Mouse (Mus musculus) midbrain, postnatal 0 days (tissue): ENCODE measurements around the gene Scn1b. TPM values are rescaled to one million over a fixed set of nuclear protein-coding genes. Genes with fewer than 3 reads are reported as not detected.

Experiments used
- ATAC-seq: fragments of 200-750 bp; cut with Nextera tagmentation; 2 replicates; pipeline ENCODE4 v1.8.0; 2017; ENCODE audit warnings: moderate number of reproducible peaks, mild to moderate bottlenecking, moderate TSS enrichment, moderate library complexity; ENCODE audit not compliant: low FRiP score
- DNase-seq: peaks from one replicate; pipeline ENCODE4 v3.0.0-alpha.2; 2015; ENCODE audit warnings: low spot score
- H3K27ac ChIP-seq: fragments of 300-500 bp; sonication (generic); 2 replicates; pipeline ENCODE4 v1.5.1; 2014; ENCODE audit warnings: low read depth, mild to moderate bottlenecking, low read length, mixed read lengths
- H3K27me3 ChIP-seq: fragments of 300-500 bp; sonication (generic); 2 replicates; pipeline ENCODE4 v1.6.1; 2014; ENCODE audit warnings: low read length, control low read depth, mixed read lengths; ENCODE audit not compliant: insufficient read depth
- H3K36me3 ChIP-seq: fragments of 300-500 bp; sonication (generic); 2 replicates; pipeline ENCODE4 v1.6.1; 2014; ENCODE audit warnings: low read length, control low read depth, mixed read lengths; ENCODE audit not compliant: insufficient read depth
- H3K4me1 ChIP-seq: fragments of 300-500 bp; sonication (generic); 2 replicates; pipeline ENCODE4 v1.6.1; 2014; ENCODE audit warnings: mild to moderate bottlenecking, control low read depth, antibody characterized with exemption, low read length, mixed read lengths; ENCODE audit not compliant: insufficient read depth
- H3K4me2 ChIP-seq: fragments of 300-500 bp; sonication (generic); 2 replicates; pipeline ENCODE4 v1.6.1; 2014; ENCODE audit warnings: low read depth, mild to moderate bottlenecking, low read length, mixed read lengths; ENCODE audit not compliant: poor library complexity, severe bottlenecking
- H3K4me3 ChIP-seq: fragments of 300-500 bp; sonication (generic); 2 replicates; pipeline ENCODE4 v1.5.1; 2014; ENCODE audit warnings: low read depth, mild to moderate bottlenecking, low read length, moderate library complexity
- H3K9ac ChIP-seq: fragments of 300-500 bp; sonication (generic); replicated peaks from 2 replicates; pipeline ENCODE4 v1.6.1; 2014; ENCODE audit warnings: mild to moderate bottlenecking, low read length, moderate library complexity, mixed read lengths; ENCODE audit not compliant: poor library complexity, severe bottlenecking
- H3K9me3 ChIP-seq: fragments of 300-500 bp; sonication (generic); 2 replicates; pipeline ENCODE4 v1.6.1; 2016; ENCODE audit warnings: low read length, control low read depth
- CTCF ChIP-seq: IDR thresholded peaks from 2 replicates; pipeline ENCODE4 v1.5.1; 2016; ENCODE audit warnings: antibody characterized with exemption, mild to moderate bottlenecking
- WGBS: fragments of 180-500 bp; shearing (Covaris S2); extraction: QIAGEN DNeasy Blood & Tissue Kit; methylation state at CpG from one replicate; pipeline ENCODE4 v1.1.7; 2014; 5-methylcytosine and 5-hydroxymethylcytosine counted together
- polyA plus RNA-seq: library from polyadenylated mRNA; unstranded; fragments of >200 nt; fragmentation: Nextera tagmentation; extraction: Ambion mirVana; gene quantifications from 2 replicates; pipeline ENCODE4 v1.2.1, GENCODE M21; 2015
- total RNA-seq: library from RNA; depleted of rRNA; stranded (reverse); fragments of >200 nt; gene quantifications from 2 replicates; pipeline ENCODE4 v1.2.3, GENCODE M21; 2014; rRNA removed

Scn1b gene
- total and polyA plus RNA-seq, 2 experiments from 2014 or later: 32.3 to 57.5 TPM

DNA sequence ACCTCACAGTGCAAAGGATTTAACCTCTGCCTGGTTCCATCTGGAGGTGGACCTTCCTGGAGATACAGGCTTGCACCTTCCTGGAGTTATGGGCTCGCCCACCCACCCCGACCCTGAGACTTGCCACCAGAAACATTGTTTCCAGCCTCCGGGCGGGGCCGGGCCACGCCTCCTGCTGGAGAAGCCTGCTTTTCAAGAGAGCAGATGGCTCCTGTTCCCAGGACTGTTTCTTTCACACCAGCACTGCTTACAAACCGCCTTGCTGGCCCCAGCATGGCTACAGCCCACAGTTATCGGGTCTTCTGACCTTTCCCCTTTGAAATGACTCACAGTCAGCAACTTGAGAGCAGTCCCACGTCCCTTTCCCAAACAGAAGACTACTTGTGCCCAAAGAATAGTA, 54.5 kb downstream of the Scn1b start:
- Histone ChIP-seq H3K9ac (no peak overlapping the region), H3K4me1 (no peaks in the 10 kb centered on the region), H3K27ac (no peak overlapping the region), H3K4me2 (no peak overlapping the region), H3K9me3 (no peaks in the 10 kb centered on the region), H3K27me3 (no peaks in the 10 kb centered on the region), H3K36me3 (no peaks in the 10 kb centered on the region), H3K4me3 (no peak overlapping the region)
- no peak for DNase-seq
- no peak for TF ChIP-seq CTCF
- no peak for ATAC-seq
- 58% methylated on average over 9 of the region's 9 CpGs for WGBS

GRCm38 (mm10) chr7:31070324-31070723, 56.5 kb downstream of the Scn1b start:
- H3K4me3 ChIP-seq: no peak overlapping the region
- H3K27ac ChIP-seq: no peak overlapping the region
- H3K36me3 ChIP-seq: no peaks in the 10 kb centered on the region
- no peaks in the 10 kb centered on the region for H3K27me3 ChIP-seq
- H3K9me3 ChIP-seq: no peaks in the 10 kb centered on the region
- no peak overlapping the region; the same call in 1 of the 2 replicates for H3K9ac ChIP-seq
- ATAC-seq: no peak
- no peak for DNase-seq
- TF ChIP-seq CTCF: no peak
- WGBS: 82% methylated on average over 6 of the region's 6 CpGs
- no peaks in the 10 kb centered on the region for H3K4me1 ChIP-seq
- no peak overlapping the region for H3K4me2 ChIP-seq

DNA sequence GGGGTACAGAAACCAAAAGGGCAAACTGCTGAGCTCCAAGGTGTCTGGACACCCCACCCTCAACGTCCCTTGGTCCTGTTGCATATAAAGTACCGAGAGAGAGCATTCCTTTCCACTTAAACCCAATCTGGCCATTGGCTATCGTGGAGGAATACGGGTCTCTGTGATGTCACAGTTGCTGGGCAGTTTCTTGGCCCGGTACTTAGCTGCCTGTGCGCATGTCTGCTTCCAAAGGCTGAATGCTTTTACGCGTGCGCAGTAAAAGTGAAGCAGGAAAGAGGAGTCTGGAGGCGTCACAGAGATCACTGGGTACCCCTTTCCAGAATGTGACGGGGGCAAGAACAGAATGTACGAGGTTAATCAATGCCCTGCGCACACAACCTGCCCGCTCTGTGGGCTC, 57.3 kb downstream of the Scn1b start:
- Histone ChIP-seq H3K4me2 (no peak overlapping the region), H3K4me1 (no peaks in the 10 kb centered on the region), H3K9ac (no peak overlapping the region), H3K27ac (no peak overlapping the region), H3K9me3 (no peaks in the 10 kb centered on the region), H3K4me3 (no peak overlapping the region), H3K36me3 (no peaks in the 10 kb centered on the region), H3K27me3 (no peaks in the 10 kb centered on the region)
- WGBS: 90% methylated on average over 14 of the region's 14 CpGs
- no peak for DNase-seq
- no peak for TF ChIP-seq CTCF
- no peak for ATAC-seq

- 36% methylated on average over 5 of the region's 5 CpGs for WGBS
- H3K4me2 ChIP-seq: no peak overlapping the region
- no peaks in the 10 kb centered on the region for H3K4me1 ChIP-seq
- no peak for ATAC-seq
- H3K9me3 ChIP-seq: no peaks in the 10 kb centered on the region
- no peak overlapping the region for H3K27ac ChIP-seq
- no peak for TF ChIP-seq CTCF
- H3K27me3 ChIP-seq: no peaks in the 10 kb centered on the region
- DNase-seq: peak; percentile 55
- H3K9ac ChIP-seq: no peak overlapping the region
- H3K36me3 ChIP-seq: no peaks in the 10 kb centered on the region
- no peak overlapping the region for H3K4me3 ChIP-seq
Observed at GRCm38 (mm10) chr7:31067836-31068235, 59.0 kb downstream of the Scn1b start.

Other genes with a start within 250 kb of the Scn1b start
- gene Cd22, start 246.7 kb downstream of the Scn1b start, total RNA-seq: 0.24 and 0.71 TPM in 2 replicates
- gene Cd22, start 246.7 kb downstream of the Scn1b start, polyA plus RNA-seq: 0.06 and 0.16 TPM in 2 replicates
- gene Mag, start 212.1 kb downstream of the Scn1b start, total RNA-seq: 5.3 and 14.9 TPM in 2 replicates
- 5.7 and 6.9 TPM in 2 replicates for gene Mag, start 212.1 kb downstream of the Scn1b start, polyA plus RNA-seq
- not detected in 2 replicates for gene Hamp2, start 202.3 kb downstream of the Scn1b start, total RNA-seq
- gene Hamp2, start 202.3 kb downstream of the Scn1b start, polyA plus RNA-seq: not detected in 2 replicates
- not detected in 2 replicates for gene Hamp, start 183.0 kb downstream of the Scn1b start, total RNA-seq
- gene Hamp, start 183.0 kb downstream of the Scn1b start, polyA plus RNA-seq: not detected in 2 replicates
- gene Usf2, start 170.2 kb downstream of the Scn1b start, total RNA-seq: 95.3 and 102 TPM in 2 replicates
- gene Usf2, start 170.2 kb downstream of the Scn1b start, polyA plus RNA-seq: 27.0 and 28.4 TPM in 2 replicates
- gene Lsr, start 153.5 kb downstream of the Scn1b start, total RNA-seq: 29.7 and 30.3 TPM in 2 replicates
- gene Lsr, start 153.5 kb downstream of the Scn1b start, polyA plus RNA-seq: 23.9 TPM in 2 replicates
- gene Fam187b, start 153.2 kb downstream of the Scn1b start, total RNA-seq: 0.88 TPM in 1 of 2 replicates, not detected in the other
- gene Fam187b, start 153.2 kb downstream of the Scn1b start, polyA plus RNA-seq: 0.85 and 0.91 TPM in 2 replicates
- gene Fxyd5, start 84.5 kb downstream of the Scn1b start, total RNA-seq: 23.1 and 48.0 TPM in 2 replicates
- gene Fxyd5, start 84.5 kb downstream of the Scn1b start, polyA plus RNA-seq: 31.9 and 32.9 TPM in 2 replicates
- 189 and 285 TPM in 2 replicates for gene Fxyd7, start 75.5 kb downstream of the Scn1b start, total RNA-seq
- gene Fxyd7, start 75.5 kb downstream of the Scn1b start, polyA plus RNA-seq: 455 and 516 TPM in 2 replicates
- gene Fxyd1, start 69.8 kb downstream of the Scn1b start, total RNA-seq: 7.0 and 7.4 TPM in 2 replicates
- 20.4 and 22.2 TPM in 2 replicates for gene Fxyd1, start 69.8 kb downstream of the Scn1b start, polyA plus RNA-seq
- 1.2 and 1.3 TPM in 2 replicates for gene Lgi4, start 67.7 kb downstream of the Scn1b start, total RNA-seq
- gene Lgi4, start 67.7 kb downstream of the Scn1b start, polyA plus RNA-seq: 0.56 and 0.81 TPM in 2 replicates
- gene Fxyd3, start 50.3 kb downstream of the Scn1b start, total RNA-seq: 3.7 TPM in 1 of 2 replicates, not detected in the other
- 0.47 TPM in 1 of 2 replicates, not detected in the other for gene Fxyd3, start 50.3 kb downstream of the Scn1b start, polyA plus RNA-seq
- 0.49 and 2.6 TPM in 2 replicates for gene Hpn, start 11.7 kb downstream of the Scn1b start, total RNA-seq
- gene Hpn, start 11.7 kb downstream of the Scn1b start, polyA plus RNA-seq: 0.62 TPM in 1 of 2 replicates, not detected in the other
- 253 and 270 TPM in 2 replicates for gene Gramd1a, start 28.9 kb upstream of the Scn1b start, total RNA-seq
- 160 and 177 TPM in 2 replicates for gene Gramd1a, start 28.9 kb upstream of the Scn1b start, polyA plus RNA-seq
- gene Scgb2b2, start 163.5 kb upstream of the Scn1b start, total RNA-seq: not detected in 2 replicates
- not detected in 2 replicates for gene Scgb2b2, start 163.5 kb upstream of the Scn1b start, polyA plus RNA-seq
- gene Scgb1b2, start 164.8 kb upstream of the Scn1b start, total RNA-seq: not detected in 2 replicates
- not detected in 2 replicates for gene Scgb1b2, start 164.8 kb upstream of the Scn1b start, polyA plus RNA-seq
- not detected in 2 replicates for gene Scgb2b3, start 235.1 kb upstream of the Scn1b start, total RNA-seq
- not detected in 2 replicates for gene Scgb2b3, start 235.1 kb upstream of the Scn1b start, polyA plus RNA-seq
- gene Scgb1b3, start 248.6 kb upstream of the Scn1b start, total RNA-seq: not detected in 2 replicates
- gene Scgb1b3, start 248.6 kb upstream of the Scn1b start, polyA plus RNA-seq: not detected in 2 replicates